Mouse (Mus musculus): ENCODE data around the gene Ncf1.

Ncf1 gene

GRCm38 (mm10) chr5:134229391-134229790 is at the start of gene Ncf1:
Gene Ncf1, minus strand, starts transcription at chr5:134229625.
- DNase-seq (ENCODE audit: low spot score), result no peak

- DNase-seq (ENCODE audit: low spot score), result no peak
Measured at GRCm38 (mm10) chr5:134277109-134277508, 47.7 kb upstream of the Ncf1 start.

- DNase-seq (ENCODE audit: low spot score), result no peak
Measured at GRCm38 (mm10) chr5:134275556-134275955, 46.1 kb upstream of the Ncf1 start.

GRCm38 (mm10) chr5:134275021-134275420 is 45.6 kb upstream of the Ncf1 start:
- no peak for DNase-seq (ENCODE audit: low spot score)

GRCm38 (mm10) chr5:134273761-134274160 is 44.3 kb upstream of the Ncf1 start:
- no peak for DNase-seq (ENCODE audit: low spot score)

- DNase-seq (ENCODE audit: low spot score), result no peak
Measured at GRCm38 (mm10) chr5:134272761-134273160, 43.3 kb upstream of the Ncf1 start.

- DNase-seq (ENCODE audit: low spot score), result no peak
Measured at GRCm38 (mm10) chr5:134271421-134271820, 42.0 kb upstream of the Ncf1 start.

GRCm38 (mm10) chr5:134270566-134270965 is 41.1 kb upstream of the Ncf1 start:
- DNase-seq (ENCODE audit: low spot score), result no peak

- DNase-seq (ENCODE audit: low spot score), result no peak
Measured at GRCm38 (mm10) chr5:134269751-134270150, 40.3 kb upstream of the Ncf1 start.

GRCm38 (mm10) chr5:134268751-134269150 is 39.3 kb upstream of the Ncf1 start:
- no peak for DNase-seq (ENCODE audit: low spot score)

GRCm38 (mm10) chr5:134266404-134266803 is 37.0 kb upstream of the Ncf1 start:
- no peak for DNase-seq (ENCODE audit: low spot score)

- no peak for DNase-seq (ENCODE audit: low spot score)
Measured at GRCm38 (mm10) chr5:134265890-134266289, 36.5 kb upstream of the Ncf1 start.

- DNase-seq (ENCODE audit: low spot score), result no peak
Measured at GRCm38 (mm10) chr5:134260001-134260636, 30.7 kb upstream of the Ncf1 start.

GRCm38 (mm10) chr5:134258934-134259333 is 29.5 kb upstream of the Ncf1 start:
- DNase-seq (ENCODE audit: low spot score), result no peak

GRCm38 (mm10) chr5:134258395-134258794 is 29.0 kb upstream of the Ncf1 start:
- no peak for DNase-seq (ENCODE audit: low spot score)

GRCm38 (mm10) chr5:134257349-134258031 is 28.1 kb upstream of the Ncf1 start:
- DNase-seq (ENCODE audit: low spot score), result no peak

GRCm38 (mm10) chr5:134255294-134255693 is 25.9 kb upstream of the Ncf1 start:
- DNase-seq (ENCODE audit: low spot score), result no peak

- no peak for DNase-seq (ENCODE audit: low spot score)
Measured at GRCm38 (mm10) chr5:134253806-134254205, 24.4 kb upstream of the Ncf1 start.

GRCm38 (mm10) chr5:134251083-134251482 is 21.7 kb upstream of the Ncf1 start:
- DNase-seq (ENCODE audit: low spot score), result no peak

GRCm38 (mm10) chr5:134250601-134251000 is 21.2 kb upstream of the Ncf1 start:
- no peak for DNase-seq (ENCODE audit: low spot score)

GRCm38 (mm10) chr5:134249245-134249649 is 19.8 kb upstream of the Ncf1 start:
- DNase-seq (ENCODE audit: low spot score), result no peak

GRCm38 (mm10) chr5:134248608-134249244 is 19.3 kb upstream of the Ncf1 start:
- no peak for DNase-seq (ENCODE audit: low spot score)

- DNase-seq (ENCODE audit: low spot score), result no peak
Measured at GRCm38 (mm10) chr5:134246146-134246545, 16.7 kb upstream of the Ncf1 start.

Data from embryo, embryonic 10.5 days (tissue).